Mouse (Mus musculus) spleen, adult 2 months (tissue): Measurements from ENCODE around the gene Bpnt1. TPM values are rescaled to one million over a fixed set of nuclear protein-coding genes. Genes with fewer than 3 reads are reported as not detected.
"Not testable (repeated sequence)": the region's sequence is repeated elsewhere in the genome, so short reads cannot be mapped to it uniquely, and the experiment has no call there.

Experiments
- DNase-seq, 2 experiments: peaks; one replicate each; pipeline versions ENCODE4 v3.0.0 to v3.0.0-alpha.2; 2012 to 2021; ENCODE audit warnings: low spot score in 2 of 2, low read depth in 1 of 2
- H3K27ac ChIP-seq: fragments of 200-500 bp; 2 replicates; pipeline ENCODE4 v1.5.1; 2012; ENCODE audit warnings: low read length, inconsistent platforms; ENCODE audit not compliant: insufficient read depth
- H3K27me3 ChIP-seq: fragments of 200-500 bp; 2 replicates; pipeline ENCODE4 v1.6.1; 2012; ENCODE audit warnings: mild to moderate bottlenecking, moderate library complexity, low read length, inconsistent platforms; ENCODE audit not compliant: control insufficient read depth, insufficient read depth
- H3K36me3 ChIP-seq: fragments of 200-500 bp; 2 replicates; pipeline ENCODE4 v1.6.1; 2012; ENCODE audit warnings: mild to moderate bottlenecking, low read length, inconsistent platforms; ENCODE audit not compliant: control insufficient read depth, insufficient read depth
- H3K4me1 ChIP-seq: fragments of 200-500 bp; 2 replicates; pipeline ENCODE4 v1.6.1; 2011; ENCODE audit warnings: inconsistent platforms; ENCODE audit not compliant: control insufficient read depth, insufficient read depth, insufficient read length
- H3K4me3 ChIP-seq: fragments of 200-500 bp; 2 replicates; pipeline ENCODE4 v1.5.1; 2011; ENCODE audit warnings: mild to moderate bottlenecking, inconsistent platforms; ENCODE audit not compliant: insufficient read depth, insufficient read length; ENCODE audit errors: extremely low read depth
- CTCF ChIP-seq: fragments of 200-500 bp; IDR thresholded peaks from 2 replicates; pipeline ENCODE4 v1.5.1; 2011; ENCODE audit warnings: mild to moderate bottlenecking, inconsistent platforms; ENCODE audit not compliant: insufficient read depth, insufficient read length, insufficient replicate concordance; ENCODE audit errors: extremely low read depth
- POLR2A ChIP-seq: fragments of 200-500 bp; IDR thresholded peaks from 2 replicates; pipeline ENCODE4 v1.6.1; 2011; ENCODE audit warnings: low read depth, low read length, inconsistent platforms
- WGBS: fragments of 180-500 bp; shearing (Covaris S2); methylation state at CpG from one replicate; pipeline ENCODE4 v1.1.7; 2018; 5-methylcytosine and 5-hydroxymethylcytosine counted together
- polyA plus RNA-seq: library from polyadenylated mRNA; depleted of rRNA; stranded (reverse); fragments of >200 nt; gene quantifications from 2 replicates; pipeline ENCODE4 v1.2.3, GENCODE M21; 2012

Gene Bpnt1
- polyA plus RNA-seq, 1 experiment, result 16.4 TPM

DNA sequence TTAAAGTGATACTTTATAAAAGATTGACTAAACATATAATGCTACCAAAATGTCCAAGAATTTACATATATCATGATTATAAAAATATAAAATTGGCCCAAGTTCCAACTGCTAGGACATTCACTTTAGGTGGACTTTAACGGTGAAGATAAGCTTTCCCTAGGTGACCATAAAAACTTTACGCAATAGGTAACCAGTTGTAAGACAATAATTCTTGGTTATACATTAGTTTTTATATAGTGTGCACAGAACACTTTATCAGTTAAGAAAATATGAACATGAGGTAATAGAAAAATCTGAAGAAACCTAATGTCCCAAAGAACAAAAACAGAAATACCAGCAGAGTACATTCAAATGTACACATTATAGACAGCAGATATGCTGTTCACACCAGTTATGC is 23.6 kb upstream of the Bpnt1 start:
- DNase-seq, result no peak
- H3K27ac ChIP-seq, result no peak overlapping the region
- no peak overlapping the region for H3K4me3 ChIP-seq
- H3K27me3 ChIP-seq, result no peaks in the 10 kb centered on the region
- WGBS, result over 99% methylated on average over 2 of the region's 2 CpGs
- no peaks in the 10 kb centered on the region for H3K4me1 ChIP-seq
- TF ChIP-seq CTCF (no peak), POLR2A (no peak)
- H3K36me3 ChIP-seq, result peaks cover 9% of the 10 kb centered on the region

DNA sequence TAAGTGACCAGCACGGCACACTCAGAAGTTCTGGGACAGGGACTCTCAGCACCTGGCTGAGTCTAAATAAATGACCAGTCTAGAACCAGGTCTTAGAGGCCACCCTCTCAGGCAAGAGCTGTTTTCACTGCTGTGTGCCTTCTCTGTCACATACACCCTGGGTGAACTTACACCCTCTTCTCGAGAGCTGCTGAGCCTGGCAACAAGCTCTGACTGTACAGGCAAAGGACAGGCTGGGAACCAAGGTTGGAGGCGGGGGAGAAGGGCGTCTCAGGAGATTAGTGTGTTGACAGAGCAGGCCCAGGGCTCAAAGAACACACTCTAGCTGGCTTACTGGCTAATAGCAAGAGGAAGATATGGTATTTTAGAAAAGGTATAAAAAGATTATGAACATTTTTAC is 23.0 kb upstream of the Bpnt1 start:
- Histone ChIP-seq H3K27ac (no peak overlapping the region), H3K36me3 (peaks cover 13% of the 10 kb centered on the region), H3K27me3 (no peaks in the 10 kb centered on the region), H3K4me1 (no peaks in the 10 kb centered on the region), H3K4me3 (no peak overlapping the region)
- TF ChIP-seq POLR2A (no peak), CTCF (no peak)
- DNase-seq, result no peak
- 94% methylated on average over 4 of the region's 4 CpGs for WGBS

DNA sequence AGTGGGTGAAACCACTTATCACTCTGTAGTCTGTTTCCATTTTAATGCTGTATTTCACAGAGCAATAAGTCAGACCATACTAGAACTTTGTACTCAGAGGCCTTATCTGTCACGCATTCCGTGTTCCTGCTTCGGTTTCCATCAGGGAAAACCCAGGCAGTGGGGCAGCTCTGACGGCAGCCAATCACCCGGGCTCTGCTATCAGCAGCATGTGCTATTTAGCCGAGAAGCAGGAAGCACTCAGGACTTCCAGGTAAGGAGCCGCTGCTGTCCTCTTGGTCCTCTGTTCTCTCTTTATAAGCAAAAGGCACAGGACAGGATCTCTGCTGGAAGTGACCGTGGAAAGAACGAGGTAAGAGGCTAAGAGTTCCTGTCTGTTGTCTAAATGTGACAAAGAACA is 20.0 kb upstream of the Bpnt1 start:
- Histone ChIP-seq H3K27ac (no peak overlapping the region), H3K36me3 (peaks cover 17% of the 10 kb centered on the region), H3K4me1 (no peaks in the 10 kb centered on the region), H3K27me3 (no peaks in the 10 kb centered on the region), H3K4me3 (no peak overlapping the region)
- DNase-seq, result no peak
- WGBS, result 95% methylated on average over 9 of the region's 9 CpGs
- TF ChIP-seq CTCF (no peak), POLR2A (no peak)

DNA sequence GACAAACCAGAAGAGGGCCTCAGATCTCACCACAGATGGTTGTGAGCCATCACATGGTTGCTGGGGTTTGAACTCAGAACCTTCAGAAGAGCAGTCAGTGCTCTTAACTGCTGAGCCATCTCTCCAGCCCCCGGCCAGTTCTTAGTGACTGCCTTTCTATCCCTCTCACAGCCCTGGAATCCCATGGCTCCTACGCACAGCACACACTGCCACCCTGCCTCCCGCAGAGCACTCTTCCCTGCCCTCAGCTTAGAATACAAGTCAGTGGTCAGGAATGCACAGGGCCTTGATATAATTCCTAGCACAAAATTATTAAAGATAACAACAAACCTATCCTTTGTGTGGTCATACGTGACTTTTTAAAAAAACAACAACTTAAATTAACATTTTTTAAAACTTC is 17.4 kb upstream of the Bpnt1 start:
- no peak for DNase-seq
- H3K36me3 ChIP-seq, result peaks cover 20% of the 10 kb centered on the region
- no peak overlapping the region for H3K27ac ChIP-seq
- H3K27me3 ChIP-seq, result no peaks in the 10 kb centered on the region
- WGBS, result 92% methylated on average over 4 of the region's 4 CpGs
- no peaks in the 10 kb centered on the region for H3K4me1 ChIP-seq
- no peak overlapping the region for H3K4me3 ChIP-seq
- TF ChIP-seq CTCF (no peak), POLR2A (no peak)

DNA sequence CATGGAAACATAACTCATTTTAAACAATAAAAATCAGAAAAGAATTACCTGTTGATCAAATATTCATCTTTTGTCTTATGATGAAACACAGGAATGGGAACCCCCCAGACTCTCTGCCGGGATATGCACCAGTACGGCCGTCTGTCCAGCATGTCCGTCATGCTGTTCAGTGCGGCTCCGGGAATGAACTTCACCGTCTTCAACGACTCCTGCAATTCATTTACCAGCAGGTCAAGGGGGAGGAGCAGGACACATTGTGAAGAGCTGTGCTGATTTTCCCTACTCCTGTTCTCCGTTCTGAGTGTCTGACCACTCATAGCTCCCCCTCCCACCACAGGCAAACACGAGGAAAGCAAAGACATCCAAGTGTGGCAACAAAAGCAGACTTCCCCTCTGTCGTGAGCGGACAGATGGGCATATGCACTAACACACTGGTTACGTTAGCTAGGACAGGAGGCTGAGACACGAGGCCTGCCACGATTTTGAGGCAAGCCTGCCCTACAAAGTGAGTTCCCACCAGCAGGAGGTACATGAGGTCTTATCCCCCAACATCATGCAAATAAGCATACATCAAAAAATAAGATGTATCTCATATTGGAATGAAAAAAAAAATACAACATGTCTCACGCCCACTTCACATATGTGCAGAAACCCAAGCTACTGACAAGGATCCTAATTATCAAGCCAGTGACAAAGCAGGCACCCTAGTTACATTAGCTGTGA is 15.9 kb upstream of the Bpnt1 start:
- Histone ChIP-seq H3K27ac (no peak overlapping the region), H3K4me1 (no peaks in the 10 kb centered on the region), H3K27me3 (no peaks in the 10 kb centered on the region), H3K36me3 (peaks cover 23% of the 10 kb centered on the region), H3K4me3 (no peak overlapping the region)
- TF ChIP-seq POLR2A, result no peak
- TF ChIP-seq CTCF, result no peak
- no peak for DNase-seq
- 92% methylated on average over 16 of the region's 16 CpGs for whole genome bisulfite sequencing

DNA sequence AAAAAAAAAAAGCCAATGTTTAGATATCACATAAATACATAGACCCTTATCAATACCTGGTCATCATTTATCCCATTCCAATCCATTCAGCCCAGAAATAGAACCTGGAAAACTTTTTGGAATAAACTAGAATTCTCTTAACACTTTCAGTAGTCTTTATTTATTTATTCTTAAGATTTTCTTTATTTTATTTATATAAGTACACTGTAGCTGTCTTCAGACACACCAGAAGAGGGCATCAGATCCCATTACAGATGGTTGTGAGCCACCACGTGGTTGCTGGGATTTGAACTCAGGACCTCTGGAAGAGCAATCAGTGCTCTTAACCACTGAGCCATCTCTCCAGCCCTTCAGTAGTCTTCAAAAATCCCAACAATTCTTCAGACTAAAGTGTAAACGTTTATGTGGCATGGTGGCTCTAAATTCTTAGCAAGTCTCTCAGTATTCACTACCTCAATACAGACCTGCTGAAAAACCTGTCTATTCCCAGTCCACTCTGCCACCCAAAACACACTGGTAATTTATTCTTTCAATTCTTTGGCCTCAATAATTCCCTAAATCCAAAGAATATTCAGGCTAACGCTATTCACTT is 4.1 kb upstream of the Bpnt1 start:
- peaks cover 15% of the 10 kb centered on the region for H3K36me3 ChIP-seq
- not testable (repeated sequence) for H3K27ac ChIP-seq, H3K4me1 ChIP-seq, H3K27me3 ChIP-seq, DNase-seq, H3K4me3 ChIP-seq
- WGBS, result 66% methylated on average over 3 of the region's 3 CpGs

DNA sequence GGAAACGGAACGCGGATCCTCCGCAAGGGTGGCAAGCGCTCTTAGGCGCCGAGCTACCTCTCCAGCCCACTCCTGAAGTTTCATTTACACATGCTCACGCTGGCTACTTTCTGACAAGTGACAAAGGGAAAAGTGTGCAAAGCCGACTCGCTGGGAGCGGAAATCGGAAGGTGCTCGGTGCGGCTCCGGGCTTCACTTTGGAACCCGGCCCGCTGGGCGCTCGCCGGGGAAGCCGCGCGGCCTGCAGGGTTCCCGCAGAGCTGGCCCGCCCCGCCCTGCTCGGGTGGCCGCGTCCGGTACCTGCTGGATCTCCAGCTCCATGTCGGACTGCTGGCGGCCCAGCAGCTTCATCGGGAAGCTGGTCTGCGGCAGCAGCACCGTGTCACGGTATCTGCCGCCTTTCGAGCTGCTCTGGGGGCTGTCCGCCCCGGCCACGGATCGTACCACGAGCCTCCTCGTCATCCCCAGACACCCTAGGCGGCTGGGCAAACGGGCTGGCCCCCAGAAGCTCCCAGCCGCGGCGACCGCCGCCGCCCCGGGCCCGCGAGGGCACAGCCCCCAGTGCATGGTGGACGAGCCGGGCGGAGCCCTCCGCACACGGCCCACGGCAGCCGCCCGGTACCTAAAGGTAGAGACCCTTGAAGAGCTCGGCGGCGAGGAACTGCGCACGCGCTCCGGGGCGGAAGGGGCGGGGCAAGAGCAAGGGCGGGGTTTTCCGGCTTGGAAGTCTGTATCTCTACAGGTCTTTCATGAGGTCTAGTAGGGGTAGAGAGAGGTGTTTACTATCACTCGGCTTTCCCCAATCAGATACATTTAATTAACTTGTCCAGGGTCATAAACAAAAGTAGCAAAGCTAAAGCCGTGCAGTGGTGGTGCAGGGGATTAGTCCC is 3.0 kb upstream of the Bpnt1 start, which contains the start of gene Iars2:
TSS of gene Iars2 (minus strand) at position 676 of the 890 bp plus-strand sequence.
- TF ChIP-seq CTCF (no peak), POLR2A (peak; percentile 41; the same call in 1 of the 2 replicates)
- peak within 1 kb of the TSS; percentile 86 for H3K27ac ChIP-seq

More for the DNA sequence above, 3.0 kb upstream of the Bpnt1 start, which contains the start of gene Iars2:
- H3K4me3 ChIP-seq, result peak within 1 kb of the TSS; percentile 89
- no peaks in the 10 kb centered on the region for H3K27me3 ChIP-seq
- H3K36me3 ChIP-seq, result peaks cover 10% of the 10 kb centered on the region
- under 1% methylated on average over 64 of the region's 76 CpGs for WGBS
- peak; percentile 63 to 91 for DNase-seq
- no peaks in the 10 kb centered on the region for H3K4me1 ChIP-seq
